Mouse (Mus musculus): ENCODE data around the gene Nuak1.

DNA sequence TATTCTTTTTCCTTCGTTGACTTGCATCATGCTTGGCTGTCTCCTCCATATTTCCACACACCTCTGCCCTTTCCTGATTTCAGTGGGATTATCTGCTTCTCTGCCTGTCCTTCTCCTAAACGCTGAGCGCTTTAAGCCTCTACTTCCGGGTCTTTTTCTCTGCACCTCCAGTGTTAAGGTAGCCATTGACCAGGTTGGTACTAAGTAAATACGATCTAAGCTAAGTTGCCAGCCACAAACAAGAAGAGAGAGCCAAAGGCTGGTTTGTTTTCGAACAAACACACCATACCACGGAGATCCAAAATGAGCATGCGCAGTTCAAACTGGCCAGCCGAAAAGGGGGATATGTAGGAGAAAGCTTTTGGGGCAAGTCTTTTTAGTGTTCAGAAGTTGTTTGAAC, 17.1 kb upstream of the Nuak1 start:
- TF ChIP-seq CTCF (IDR thresholded peaks at IDR 0.05; ENCODE audit: control insufficient read depth, insufficient read depth, low read length) (no peak), POLR2A (IDR thresholded peaks at IDR 0.05; ENCODE audit: borderline replicate concordance, control insufficient read depth, low read depth, low read length) (no peak)
